Mouse (Mus musculus): ENCODE measurements around the gene Atp6v0e2.
"Not testable (repeated sequence)": the region's sequence is repeated elsewhere in the genome, so short reads cannot be mapped to it uniquely, and the experiment has no call there.

Gene Atp6v0e2

DNA sequence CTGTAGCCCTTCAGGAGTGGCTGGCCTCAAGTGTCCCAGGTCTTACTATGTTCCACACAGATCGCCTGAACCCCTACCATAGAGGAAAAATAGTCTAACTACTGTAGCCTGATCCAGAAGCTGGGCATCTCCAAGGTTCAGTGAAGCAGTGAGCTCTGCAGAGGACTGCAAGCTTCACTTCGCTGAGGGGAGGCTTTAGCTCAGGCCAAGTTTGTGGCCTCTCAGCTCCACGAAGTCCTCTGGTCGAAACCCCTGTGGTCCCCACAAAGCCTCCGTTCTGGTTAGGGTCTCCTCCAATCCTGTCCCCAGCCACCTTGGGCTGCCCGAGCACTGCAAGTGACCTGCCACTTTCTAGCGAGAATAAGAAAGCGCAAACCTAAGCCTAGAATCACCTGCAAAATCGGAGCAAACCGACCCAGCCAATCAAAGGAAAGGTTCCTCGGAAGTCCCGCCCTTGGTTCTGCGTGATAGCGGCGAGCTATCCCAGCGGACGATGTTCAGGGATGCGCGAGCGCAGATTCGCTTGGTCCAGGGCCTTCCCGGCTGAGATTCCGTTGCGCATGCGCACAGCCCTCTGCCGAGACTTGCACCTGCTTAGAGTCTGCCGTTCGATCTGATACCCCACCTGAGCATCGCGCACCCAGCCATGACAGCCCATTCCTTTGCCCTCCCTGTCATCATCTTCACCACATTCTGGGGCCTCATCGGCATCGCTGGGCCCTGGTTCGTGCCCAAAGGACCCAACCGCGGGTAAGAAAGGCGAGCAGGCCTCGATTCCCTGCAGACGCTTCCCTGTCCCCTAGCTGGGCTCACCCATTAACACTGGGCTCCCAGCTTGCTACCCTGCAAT is at the start of gene Atp6v0e2:
TSS of gene Atp6v0e2 (plus strand) at position 511 of the 850 bp plus-strand sequence.
- peak; percentile 93 for DNase-seq

DNA sequence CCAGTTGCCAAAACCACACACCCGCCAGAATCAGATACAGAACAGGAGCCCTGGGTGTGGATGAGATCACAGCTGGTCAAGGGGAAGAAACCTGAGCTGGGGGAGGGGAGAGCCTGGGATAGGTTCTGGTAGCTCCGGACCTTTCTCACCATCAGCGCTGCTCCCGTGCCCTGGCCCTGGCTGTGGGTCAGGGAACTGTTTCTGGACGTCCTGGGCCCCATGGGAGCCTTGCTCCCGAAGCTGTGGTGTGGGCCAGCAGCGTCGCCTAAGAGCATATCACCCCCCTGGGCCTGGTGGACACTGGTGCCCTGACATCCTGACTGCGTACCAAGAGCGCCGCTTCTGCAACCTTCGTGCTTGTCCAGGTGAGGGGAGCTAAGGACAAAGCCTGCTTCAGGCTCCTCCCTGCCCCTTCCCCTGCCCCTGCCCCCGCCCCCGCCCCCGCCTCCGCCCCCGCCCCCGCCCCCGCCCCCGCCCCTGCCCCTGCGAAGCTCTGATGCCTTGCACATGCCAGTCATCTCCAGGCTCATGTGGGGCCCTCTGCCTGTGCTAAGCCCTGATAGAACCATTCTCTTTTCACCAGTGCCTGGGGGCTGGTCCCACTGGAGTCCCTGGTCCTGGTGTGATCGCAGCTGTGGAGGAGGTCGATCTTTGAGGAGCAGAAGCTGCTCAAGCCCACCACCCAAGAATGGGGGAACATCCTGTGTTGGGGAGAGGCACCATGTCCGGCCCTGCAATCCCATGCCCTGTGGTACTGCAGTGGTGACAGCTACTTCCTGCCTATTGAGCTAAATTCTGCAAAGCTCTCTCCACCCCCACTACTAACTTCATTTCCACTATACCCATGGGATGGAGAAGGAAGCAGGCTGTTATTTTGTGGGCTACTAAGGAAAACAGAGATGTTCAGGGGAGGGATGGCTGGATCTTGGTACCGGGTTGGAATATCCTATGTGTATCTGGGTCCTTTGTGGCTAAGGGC is 49.4 kb upstream of the Atp6v0e2 start:
- DNase-seq: no peak

DNA sequence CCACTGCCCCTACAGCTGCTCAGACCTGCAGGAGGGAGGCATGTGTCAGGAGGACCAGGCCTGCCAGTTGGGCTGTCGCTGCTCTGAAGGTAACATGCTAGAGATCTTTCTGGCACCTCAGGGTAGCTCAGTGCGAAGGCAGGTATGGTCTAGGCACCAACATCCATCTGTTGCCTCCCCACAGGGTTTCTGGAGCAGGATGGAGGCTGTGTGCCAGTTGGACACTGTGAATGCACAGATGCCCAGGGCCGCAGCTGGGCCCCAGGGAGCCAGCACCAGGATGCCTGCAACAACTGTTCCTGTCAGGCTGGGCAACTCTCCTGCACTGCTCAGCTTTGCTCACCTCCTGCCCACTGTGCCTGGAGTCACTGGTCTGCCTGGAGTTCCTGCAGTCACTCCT is 47.7 kb upstream of the Atp6v0e2 start:
- DNase-seq: no peak

DNA sequence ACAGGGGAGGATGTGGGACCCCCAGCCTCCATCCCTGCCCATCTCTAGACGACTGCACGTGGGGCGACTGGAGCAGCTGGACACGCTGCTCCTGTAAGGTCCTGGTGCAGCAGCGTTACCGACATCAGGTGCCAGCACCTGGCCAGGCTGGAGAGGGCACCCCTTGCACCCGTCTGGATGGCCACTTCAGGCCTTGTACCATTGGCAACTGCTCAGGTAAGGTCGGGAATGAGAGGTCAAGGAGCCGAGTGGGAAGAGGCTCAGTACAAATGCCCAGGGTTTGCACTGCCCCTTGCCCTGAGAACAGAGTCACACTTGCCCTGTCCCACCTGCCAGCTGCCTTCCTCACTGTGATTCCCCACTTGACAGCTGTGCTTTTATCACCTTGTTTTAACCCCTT is 46.1 kb upstream of the Atp6v0e2 start:
- DNase-seq: no peak

DNA sequence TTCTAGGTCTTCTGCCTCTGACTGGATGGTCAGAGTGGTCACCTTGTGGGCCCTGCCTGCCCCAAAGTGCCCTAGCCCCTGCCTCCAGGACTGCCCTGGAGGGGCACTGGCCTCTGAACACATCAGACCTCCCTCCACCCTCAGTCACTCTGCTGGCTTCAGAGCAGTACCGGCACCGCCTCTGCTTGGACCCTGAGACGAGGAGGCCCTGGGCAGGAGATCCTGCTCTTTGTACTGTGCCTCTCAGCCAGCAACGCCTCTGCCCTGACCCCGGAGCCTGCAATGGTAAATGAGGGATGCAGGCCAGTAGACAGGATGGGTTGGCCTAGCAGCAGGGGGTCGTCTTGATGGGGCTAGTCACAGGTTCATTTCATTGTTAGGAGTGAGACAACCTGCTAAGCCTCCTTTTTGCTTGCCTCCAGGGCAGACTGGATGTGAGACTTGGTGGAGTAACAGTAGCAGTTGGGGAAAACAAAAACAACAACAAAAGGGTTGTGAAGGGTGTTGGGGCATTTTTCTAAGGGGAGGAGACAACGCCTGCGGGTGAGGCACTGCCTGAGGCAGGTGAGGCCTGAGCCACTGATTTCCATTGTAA is 44.2 kb upstream of the Atp6v0e2 start:
- no peak for DNase-seq

DNA sequence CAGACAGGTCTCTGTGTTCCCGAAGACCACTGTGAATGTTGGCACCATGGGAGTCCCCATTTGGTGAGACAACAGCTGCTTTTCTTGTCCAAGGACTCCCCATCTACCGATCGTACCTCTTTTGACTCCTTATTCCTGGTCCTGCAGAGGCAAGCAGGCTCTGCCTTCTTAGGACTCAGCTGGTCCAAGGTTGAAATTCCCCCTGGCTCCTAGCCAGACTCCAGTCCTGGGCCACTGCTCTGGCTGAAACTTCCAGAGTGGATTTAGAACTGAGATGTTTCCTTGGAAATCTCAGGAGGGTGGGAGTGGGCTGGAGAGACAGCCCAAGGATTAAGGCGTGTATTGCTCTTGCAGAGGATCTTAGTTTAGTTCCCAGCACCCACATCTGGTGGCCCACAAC is 39.9 kb upstream of the Atp6v0e2 start:
- no peak for DNase-seq

DNA sequence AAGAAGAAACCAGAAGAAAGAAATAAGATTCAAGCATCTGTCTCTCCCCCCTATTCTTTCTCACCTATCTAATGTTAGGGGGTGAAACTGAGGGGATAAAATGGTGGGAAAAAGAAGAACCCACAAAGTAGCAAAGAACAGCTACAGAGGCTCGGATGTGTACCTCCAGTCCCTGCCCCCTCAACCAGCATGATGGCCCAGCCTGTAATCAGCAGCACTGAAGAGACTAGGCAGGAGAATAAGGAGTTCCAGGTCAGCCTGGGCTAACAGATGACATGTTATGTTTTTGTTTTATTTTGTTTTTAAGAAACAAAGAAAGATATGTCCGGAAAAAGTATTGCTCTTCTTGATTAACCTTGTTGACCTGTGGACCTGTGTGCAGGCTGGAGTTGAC is 33.6 kb upstream of the Atp6v0e2 start:
- DNase-seq: no peak

DNA sequence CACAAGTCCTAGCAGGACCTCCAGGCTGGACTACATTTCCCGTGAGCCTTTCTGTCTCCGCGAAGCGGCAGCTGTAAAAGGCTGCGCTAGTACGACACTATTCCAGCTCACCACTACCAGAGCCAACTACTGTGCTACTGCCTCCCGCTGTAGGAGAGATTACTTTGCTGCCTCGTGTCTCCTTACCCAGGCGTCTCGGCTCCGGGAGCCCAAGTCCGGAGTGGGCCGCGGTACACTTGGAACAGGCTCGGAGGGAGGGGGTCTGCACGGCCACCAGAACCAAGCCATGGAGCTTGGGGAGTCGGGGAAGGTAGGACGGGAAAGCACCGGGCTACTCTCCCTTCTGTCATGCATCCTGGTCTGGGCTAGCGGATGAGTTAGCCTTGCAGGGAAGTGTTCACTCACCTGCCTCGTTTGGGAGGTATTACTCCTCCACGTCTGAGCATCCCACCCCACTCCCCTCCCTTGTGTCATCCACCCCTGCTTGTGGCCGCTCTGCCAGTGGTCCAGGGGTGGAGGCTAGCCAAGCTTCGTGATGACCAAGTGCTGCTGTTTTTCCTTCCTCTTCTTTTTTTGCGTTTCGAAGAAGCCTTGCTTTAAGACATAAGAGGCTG is 33.1 kb upstream of the Atp6v0e2 start:
- peak; percentile 60 for DNase-seq

DNA sequence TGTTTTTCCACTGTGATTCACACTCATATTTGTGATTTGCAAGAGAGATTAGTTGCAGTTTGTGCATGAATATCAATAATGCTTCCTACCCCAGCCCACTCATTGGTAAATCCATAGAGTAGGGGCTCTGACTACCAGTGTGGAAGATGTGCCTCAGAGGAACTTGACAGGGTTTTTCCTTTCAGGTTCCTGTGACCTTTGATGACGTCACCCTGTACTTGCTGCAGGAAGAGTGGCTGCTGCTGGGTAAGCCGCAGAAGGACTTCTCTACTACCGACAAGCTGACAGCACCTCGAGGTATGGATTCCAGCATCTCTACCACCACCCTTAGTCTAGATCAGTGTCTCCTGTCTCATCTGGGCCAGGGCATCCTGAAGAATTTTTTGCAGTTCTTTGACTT is 29.3 kb upstream of the Atp6v0e2 start:
- DNase-seq: no peak

DNA sequence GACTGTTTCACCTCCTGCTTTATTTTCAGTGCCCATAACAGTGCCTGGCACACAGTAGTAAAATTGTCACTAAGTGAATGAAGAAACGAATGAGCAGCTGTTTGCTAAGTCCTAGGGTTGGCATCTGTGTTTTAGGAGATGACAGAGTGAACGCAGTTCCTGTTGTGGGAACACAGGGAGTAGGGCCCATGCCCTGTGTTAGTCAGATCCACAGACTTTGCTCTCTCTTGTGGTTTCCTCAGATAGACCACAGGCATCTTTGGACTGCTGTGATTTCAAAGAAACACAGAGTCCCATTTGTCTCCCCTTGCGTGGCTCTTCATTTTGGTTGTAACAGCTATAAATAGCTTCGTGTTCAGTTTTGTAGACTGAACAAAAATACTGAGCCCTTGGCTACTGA is 27.0 kb upstream of the Atp6v0e2 start:
- DNase-seq: no peak

DNA sequence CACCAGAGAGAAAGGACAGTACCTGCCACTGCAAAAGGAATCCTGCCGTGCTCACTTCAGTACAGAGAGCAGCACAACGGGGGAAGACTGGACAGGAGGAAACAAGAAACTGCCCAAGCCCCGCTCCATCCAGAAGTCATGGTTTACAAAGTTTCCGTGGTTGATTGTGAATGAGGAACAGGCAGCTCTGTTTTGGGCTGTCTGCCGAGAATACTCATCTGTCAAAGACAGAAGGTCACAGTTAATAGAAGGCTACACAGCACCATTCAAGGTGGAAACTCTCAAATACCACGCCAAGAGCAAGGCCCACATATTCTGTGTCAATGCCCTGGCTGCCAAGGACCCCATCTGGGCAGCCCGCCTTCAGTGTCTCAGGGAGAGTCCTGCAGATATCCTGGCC is 25.6 kb upstream of the Atp6v0e2 start:
- no peak for DNase-seq

DNA sequence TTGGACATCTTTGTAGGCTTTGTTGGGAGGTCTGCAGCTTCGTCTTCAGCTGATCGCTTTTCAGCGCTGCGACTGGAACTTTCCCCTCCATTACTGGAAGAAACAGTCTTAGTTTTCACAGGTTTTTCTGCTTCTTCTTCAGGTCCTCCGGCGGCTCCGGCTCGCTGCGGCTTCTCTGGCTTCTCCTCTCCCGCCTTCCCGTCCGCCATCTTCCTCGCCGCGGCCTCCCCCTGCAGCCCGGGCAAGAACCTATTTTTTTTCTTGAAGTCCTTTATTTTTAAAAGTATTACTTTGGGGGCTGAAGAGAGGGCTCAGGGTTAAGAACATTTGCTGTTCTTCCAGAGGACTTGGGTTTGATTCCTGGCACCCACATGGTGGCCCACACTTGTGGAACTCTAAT is 12.5 kb upstream of the Atp6v0e2 start:
- not testable (repeated sequence) for DNase-seq

DNA sequence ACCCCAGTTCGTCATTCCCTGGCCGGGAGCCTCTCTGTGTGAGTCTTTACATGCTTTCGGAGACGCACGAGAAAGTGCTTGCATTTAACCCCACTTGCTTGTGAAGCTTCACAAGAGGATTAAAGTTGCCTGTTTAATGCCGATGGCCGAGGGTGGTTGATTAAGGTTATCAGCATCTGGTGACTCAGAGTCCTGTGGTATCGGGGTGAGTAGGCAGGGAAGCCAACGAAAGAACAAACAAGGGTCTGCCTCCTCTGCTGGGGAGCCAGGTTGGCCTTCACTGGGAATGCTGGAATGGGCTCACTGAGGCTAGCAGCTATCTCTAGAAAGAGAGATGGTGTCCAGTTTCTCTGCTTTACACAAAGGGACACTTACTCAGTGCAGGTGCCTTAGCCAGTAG is 9.5 kb upstream of the Atp6v0e2 start:
- DNase-seq: no peak

DNA sequence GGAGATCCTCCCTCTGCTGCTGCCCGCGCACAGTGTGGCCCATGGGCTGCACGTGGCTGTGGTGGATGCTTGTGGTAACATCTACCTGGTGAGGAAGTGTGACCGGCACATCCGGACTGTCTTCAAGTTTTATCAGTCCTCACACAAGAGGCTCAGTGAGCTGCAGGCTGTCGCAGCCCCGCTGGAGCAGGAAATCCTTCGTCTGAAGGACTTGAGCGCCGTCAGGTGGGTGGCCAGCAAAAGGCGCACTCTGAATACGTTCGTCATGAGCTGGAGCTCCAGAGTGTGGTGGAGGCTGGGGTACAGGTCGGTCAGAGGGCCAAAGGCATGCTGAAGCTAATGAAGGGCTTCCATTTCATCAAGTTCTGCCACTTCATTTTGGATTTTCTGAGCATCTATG is 8.2 kb upstream of the Atp6v0e2 start:
- DNase-seq: no peak

DNA sequence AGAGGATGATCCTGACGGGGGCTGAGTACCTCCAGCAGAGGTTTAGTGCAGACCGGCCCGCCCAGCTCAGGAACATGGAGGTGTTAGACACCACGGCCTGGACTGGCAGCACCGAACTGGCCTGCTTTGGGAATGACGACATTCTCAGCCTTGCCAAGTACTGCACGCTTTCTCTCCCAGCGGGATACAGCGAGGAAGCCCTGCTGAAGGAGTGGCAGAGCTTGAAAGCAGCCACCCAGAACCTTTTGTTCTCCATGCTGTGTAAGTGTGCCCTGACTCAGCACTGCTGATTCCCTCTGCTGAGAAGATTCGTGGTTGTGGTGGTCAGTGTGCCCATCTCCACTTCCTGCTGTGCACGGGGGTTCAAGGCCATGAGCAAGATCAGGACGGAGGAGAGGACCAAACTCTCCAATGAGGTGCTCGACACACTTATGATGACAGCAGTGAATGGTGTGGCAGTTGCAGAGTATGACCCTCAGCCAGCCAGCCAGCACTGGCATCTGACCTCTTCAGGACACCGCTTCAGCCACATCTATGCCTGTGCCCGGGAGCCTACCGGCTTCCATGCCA is 7.5 kb upstream of the Atp6v0e2 start:
- DNase-seq: no peak

DNA sequence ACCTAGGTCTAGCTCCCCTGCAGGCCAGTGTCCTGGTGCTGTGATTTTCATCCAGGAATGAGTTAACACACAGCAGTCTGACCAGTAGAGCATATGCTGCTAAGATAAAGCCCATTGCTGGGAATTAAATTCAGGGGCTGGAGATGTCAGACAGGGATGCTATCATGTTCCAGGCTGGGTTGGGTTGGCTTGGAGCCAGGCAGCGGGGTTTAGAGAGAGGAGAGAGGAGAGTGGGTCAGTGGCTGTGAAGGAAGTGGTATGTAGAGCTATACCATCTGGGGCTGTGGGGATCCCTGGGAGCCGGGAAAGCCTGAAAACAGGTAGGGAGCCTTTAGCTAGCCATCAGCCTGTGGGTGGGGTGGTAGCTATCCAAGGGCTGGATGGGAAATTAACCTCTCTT is 6.6 kb upstream of the Atp6v0e2 start:
- no peak for DNase-seq

DNA sequence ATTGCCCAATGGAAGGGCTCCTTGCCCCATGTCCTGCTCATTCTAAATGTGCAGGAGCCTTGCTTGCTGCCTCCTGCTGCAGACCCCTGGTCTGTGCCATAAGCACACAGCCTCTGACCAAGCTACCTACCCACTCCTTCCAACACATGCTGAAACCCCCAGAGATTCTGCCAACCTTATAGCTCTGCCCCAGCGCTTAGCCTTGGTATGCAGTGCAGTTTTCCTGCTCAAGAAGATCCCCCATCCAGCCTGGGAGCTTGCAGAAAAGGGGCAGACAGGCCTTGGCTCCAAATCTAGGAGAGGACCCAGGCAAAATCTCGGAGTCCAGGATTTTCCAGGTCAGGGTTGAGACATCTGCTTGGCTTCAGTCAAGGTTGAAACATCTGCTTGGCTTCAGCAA is 3.9 kb upstream of the Atp6v0e2 start:
- DNase-seq: no peak

DNA sequence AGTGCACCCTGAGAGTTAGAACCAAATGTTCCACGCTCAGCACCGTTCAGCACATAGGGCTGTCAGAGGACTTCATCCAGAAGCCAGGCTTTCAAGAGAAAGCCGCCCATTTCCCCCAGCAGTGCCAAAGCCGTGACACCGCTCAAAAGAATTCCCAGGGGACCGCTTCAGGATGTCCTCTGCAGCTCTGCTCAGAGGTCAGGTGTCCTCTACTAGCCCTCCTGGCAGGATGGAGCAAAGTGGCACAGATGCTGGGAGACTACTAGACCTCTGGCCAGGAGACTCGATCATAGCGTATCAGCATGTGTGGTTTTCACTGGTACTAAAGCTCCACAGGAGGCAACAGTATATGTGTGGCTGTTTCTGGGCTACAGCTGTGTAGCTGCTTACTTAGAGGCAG is 2.5 kb upstream of the Atp6v0e2 start:
- no peak for DNase-seq

DNA sequence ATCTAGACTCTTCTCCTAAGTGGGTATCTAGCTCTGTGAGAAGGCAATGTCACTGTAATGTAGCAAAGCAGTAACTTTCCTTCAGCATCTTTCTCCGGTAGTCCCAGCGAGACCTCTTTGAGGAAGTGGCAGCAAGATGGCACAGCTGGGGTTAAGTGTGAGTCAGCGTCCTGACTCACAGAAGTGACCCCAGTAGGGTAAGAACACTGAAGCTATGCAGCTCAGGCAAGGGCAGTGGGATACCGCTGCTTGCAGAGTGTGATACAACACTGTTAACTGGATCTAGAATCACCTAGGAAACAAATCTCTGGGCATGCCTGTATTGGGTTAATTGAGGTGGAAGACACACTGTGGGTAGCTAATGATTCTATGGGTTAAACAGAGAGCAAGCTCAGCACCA is 1.3 kb upstream of the Atp6v0e2 start:
- DNase-seq: no peak

DNA sequence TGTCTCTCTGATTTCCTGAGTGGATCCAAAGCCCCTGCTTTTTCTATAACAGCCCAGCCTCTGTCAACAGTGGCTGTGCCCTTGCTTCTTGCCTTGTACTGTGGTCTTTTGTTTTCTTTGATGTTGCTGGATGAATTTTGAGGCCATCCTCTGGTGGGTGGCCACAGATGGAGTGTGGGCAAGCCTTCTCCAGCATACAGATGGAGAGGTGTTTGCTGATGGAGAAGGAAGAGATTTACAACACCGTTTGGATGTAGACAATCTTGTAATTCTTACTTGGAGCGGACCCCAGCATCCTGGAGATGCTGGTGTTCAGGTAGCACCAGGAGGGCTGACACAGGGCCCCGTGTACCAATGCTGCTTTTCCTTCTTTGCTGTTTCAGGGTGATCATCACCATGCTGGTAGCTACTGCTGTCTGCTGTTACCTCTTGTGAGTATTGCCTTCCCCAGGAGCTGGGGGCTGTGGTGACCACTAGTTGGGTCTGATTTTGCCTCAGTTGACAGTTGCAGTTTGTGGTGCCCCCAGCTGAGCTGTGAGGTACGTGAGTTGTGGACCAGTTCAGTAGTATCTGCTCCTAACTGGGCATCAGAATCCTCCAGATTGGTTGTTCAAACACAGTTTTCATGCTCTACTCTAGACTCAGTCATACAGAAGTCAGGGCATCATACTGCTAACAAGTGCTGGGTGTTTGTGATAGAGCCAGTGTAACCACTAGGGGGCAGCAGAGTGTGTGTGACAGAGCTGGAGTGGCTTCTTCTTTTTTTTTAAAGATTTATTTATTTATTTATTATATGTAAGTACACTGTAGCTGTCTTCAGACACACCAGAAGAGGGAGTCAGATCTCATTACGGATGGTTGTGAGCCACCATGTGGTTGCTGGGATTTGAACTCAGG is 1.7 kb downstream of the Atp6v0e2 start:
- peak; percentile 80 for DNase-seq

DNA sequence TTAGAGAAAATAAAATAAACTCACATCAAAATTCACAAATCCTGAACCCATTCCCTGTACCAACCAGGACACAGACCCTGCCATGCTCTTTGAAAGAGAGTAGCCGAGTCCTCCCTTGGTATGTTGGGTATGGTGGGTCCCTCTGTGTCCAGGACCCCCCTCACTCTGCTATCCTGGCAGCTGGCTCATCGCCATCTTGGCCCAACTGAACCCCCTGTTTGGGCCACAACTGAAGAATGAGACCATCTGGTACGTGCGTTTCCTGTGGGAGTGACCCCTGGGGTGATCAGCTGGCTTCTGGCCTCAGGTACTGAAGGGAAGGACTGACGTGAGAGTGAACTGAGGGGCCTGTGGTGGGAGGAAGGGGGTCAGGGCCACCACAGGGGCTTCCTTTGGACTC is 2.4 kb downstream of the Atp6v0e2 start:
- DNase-seq: no peak

DNA sequence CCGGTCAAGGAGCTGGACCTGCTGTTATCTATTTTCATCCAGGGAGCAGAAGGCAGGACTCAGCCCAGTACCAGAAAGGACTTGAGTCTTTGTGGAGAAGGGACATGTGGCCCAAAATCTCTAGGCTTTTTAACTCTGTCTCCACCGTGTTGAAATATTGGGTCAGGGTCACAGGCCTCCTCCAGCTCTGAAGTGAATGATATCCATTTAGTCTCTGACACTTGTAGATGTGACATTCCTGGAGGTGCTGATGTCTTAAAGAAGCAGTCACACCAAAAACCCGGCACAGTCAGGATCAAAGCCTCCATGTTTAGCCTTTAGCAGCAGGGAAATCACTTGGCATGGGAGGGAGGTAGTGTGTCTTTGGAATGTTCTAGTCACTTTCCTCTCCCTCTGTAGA is 3.3 kb downstream of the Atp6v0e2 start:
- no peak for DNase-seq

Data from right cerebral cortex, postnatal 4 days (tissue).